Mouse (Mus musculus): ENCODE measurements at regions not wholly inside any gene's neighbourhood (a gene's known extent, or its start where the extent isn't known, plus 50 kb on each side); places are given as distances from the start of the nearest gene placed in this dataset.

GRCm38 (mm10) chr5:40733844-40734566 lies 974.0 kb downstream of the Rab28 start:
- TF ChIP-seq CTCF (IDR thresholded peaks at IDR 0.05; ENCODE audit: low read depth) (no peak), EP300 (optimal IDR thresholded peaks at IDR 0.05) (no peak)

Measured in stomach, postnatal 0 days (tissue).